Mouse (Mus musculus) CD4-positive helper T cell, adult 2 months (primary cell): Measurements from ENCODE around the gene AI413582.

Experiments
- DNase-seq: peaks from one replicate; pipeline ENCODE4 v3.0.0-alpha.2; 2012; ENCODE audit warnings: low read depth, missing footprints, low spot score

Gene AI413582

DNA sequence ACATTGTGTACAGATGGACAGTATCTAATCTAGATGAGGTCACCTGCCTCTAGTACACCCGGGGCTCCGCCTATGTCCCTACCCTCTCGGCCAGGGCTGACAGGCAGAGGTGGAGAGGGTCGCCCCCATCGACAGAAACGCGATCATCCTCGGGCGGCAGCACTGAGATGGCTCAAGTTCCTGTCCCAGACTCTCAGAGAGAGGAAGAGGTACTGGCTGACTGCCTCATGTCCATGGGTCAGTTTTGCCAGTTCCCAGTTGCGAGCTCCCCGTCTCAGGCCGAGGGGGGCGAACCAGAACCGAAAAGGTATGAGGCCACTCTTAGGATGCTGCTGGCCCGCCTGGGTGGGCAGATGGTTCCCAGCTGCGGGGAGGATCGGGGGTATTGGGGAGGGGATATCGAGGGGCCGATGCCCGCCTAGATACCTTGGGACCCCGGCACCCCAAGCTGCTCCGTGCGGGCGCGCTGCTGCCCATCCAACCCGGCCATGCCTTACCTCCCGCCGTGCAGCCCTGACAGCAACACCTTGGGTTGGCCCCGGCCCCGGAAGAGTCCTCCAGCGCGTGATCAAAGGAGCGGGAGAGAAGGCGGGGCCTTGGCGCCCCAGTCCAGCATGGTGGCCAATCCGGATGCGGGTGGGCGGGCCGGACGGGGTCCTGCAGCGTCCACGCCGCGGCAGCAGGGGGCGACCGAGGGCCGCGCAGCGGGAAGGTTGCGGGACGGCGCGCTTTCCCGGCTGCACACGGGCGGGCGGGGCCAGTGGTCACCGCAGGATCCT is at the start of gene AI413582:
Gene AI413582, minus strand, starts transcription at position 594 of the 779 bp plus-strand sequence.
- peak; percentile 95 for DNase-seq

DNA sequence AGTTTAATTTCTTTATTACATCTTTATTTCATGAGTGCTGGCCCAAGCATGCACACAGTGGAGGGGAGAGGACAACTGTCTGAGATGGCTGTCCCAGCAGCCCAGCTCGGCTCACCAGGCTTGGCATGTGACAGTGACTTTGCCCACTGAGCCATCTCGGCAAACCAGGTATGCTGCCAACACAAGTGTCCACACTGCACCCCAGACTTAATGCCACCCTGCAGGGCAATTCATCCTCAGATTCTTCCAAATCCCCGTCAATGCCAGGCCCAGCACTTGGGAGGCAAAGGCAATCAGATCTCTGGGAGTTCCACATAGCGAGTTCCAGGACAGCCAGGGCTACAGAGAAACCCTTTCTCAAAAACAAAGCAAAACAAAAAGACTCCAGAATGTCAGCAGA is 47.5 kb upstream of the AI413582 start:
- DNase-seq = no peak

DNA sequence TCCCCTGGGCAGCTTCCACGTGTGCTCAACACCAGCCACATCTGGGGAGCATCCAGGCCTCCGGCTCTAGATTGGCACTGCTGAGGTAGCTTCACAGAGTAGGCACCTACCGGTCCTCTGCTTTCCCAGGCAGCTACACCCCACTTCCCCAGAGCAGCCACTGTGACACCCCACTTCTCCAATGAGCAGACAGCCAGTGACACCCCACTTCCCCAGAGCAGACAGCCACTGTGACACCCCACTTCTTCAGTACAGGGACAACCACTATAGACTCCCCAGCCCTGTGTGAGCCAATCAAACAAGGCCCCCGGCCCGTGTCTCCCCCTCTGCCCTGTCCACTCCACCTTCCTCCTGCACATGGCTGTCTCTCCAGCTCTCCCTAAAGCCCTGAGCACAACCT is 46.4 kb upstream of the AI413582 start:
- no peak for DNase-seq

DNA sequence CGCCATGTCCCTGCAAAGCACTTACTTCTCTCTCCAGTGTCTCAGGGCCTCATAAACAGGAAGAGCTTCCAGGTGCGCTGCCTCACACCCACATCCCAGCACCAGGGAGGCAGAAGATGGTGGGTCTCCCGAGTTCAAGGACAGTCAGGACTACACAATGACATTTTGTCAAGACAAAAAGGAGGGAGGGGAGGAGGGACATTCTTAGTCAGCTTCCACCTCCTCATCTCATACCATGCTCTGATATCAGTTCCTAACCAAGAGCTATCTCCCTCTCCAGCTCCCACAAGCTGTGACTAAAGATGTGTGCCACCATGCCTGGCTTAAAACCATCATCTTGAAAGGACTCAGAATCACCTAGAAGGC is 45.9 kb upstream of the AI413582 start:
- no peak for DNase-seq

DNA sequence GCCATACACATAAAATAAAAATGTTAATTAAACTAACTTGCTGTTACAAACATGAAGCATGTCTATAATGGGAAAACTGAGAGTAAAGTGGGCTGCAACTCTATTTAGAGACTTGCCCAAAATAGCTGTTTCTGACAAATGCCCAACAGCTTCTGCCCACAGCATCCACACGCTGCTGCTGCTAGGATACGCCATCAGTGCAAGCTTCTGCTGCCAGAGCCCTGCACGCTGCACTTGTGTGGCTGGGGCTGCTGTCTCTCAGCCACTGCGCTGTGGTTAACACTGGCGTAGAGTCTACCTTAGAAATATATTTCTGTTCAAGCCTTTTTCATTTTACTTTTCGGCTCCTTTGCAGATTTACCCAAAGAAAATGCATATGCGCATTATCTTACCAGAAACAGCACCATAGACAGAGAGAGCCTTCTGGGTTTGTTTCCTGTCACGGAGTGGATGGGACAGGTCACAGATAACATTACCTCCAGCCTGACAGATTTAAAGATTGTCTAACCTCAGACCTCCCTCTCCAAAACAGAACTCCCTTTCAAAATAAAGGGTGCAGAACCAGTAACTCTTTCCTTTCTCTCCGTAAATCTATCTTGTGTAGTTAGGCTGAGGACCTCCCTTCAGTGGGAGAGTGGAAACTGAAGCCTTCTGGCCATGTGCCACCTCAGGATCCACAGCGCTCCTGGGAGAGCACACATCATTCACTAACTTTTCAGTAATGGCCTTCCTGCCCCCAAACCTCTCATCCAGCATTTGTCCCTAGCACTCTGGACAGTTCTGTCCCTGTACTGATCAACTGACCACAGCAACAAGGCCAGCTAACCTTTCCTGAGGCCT is 45.3 kb upstream of the AI413582 start:
- DNase-seq = no peak

DNA sequence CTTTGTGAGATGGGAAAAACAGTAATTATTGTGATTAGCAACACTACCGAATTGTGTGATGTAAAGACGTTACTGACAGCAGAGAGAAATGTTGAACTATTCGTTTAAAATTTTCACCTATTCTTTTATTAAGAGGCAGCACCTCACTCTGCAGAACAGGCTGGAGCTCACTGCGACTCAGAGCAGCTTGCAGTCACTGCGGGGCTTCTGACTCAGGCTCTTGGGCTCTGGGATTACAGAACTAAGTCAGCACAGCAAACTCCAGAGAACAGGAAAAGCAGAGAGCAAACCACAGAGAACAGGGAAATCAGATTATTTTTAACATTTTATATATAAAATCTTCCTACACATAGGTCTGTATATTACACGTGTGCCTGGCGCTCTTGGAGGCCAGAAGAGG is 44.0 kb upstream of the AI413582 start:
- no peak for DNase-seq

DNA sequence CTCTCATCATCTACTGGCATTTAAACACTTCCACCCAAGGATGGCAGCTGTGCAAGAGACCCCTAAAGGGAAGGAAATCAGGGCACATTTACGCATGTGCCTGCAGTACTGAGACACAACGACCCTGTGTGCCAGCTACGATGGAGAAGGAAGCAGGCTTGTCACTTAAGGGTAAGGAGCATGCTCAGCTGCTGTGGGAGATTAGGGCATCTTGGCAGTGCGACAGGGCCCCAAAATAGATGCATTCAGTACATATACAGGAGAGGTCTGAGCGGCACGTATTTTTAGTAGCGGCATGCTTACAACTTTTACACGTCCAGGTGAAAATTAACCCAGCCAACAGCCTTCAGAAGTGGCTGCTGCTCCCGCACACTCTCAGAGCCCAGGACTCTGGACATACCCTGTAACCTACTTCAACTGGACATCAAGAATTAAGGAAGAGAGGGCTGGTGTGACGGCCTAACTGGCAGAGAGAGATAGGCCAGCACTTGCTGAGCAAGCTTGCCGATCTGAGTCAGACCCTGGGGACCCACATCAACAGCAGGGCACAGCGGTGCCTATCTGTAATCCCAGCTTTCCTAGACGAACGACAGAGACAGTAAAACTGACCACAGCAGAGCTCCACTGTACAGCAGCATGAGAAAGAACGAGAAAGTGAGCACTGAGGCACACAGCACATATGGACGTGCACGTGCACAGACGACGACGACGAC is 38.1 kb upstream of the AI413582 start:
- DNase-seq = no peak

DNA sequence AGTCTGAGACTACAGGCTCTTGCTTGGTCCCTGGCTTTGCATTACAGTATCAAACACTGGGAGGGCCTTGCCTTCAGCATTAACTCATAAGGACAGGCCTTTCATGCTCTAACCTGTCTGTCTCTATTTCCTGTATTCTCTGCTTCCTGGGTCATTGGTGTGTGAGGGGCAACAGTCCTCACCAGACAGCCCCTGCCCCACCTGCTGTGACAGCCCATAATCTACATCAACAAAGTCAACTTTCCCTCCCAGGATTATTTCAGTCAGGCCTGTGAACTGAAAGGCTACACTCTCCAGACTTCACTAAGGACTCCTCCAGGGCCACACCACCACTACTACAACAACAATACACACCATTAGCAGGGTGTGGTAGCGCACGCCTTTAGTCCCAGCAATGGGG is 37.5 kb upstream of the AI413582 start:
- DNase-seq = no peak

DNA sequence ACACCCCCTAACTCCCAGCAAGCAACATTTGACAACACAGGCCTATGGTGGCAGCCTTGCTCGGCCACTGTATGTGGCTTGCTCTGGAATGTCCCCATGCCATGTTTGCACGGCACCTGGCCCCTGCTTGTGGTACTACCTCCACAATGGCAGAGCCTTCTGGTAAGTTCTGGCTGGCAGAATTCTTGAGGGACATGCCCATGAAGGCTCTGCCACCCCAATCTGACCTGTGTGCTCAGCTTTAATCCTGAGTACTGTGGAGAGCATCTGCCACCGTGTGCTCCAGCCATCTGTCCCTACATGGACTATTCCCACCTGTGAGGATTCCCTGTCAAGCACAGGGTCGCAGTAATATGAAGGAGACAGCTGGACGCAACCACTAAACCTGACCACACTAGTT is 35.3 kb upstream of the AI413582 start:
- no peak for DNase-seq

DNA sequence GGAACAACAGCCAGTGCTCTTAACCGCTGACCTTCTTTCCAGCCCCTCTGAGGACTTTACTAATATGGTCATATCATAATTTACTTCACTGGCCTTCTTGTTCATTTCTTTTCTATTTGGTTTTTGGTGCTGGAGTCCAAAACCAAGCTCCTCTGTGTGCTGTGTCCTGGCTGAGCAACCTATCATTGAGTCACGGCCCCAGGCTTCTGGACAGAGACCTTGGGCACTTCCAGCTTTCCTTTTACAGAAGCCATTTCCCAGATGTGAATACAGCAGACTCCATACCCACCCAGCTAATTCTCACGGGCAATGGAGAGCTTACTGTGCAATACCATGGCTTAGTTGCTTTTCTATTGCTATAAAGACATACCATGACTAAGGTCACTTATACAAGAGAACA is 34.7 kb upstream of the AI413582 start:
- DNase-seq = no peak

DNA sequence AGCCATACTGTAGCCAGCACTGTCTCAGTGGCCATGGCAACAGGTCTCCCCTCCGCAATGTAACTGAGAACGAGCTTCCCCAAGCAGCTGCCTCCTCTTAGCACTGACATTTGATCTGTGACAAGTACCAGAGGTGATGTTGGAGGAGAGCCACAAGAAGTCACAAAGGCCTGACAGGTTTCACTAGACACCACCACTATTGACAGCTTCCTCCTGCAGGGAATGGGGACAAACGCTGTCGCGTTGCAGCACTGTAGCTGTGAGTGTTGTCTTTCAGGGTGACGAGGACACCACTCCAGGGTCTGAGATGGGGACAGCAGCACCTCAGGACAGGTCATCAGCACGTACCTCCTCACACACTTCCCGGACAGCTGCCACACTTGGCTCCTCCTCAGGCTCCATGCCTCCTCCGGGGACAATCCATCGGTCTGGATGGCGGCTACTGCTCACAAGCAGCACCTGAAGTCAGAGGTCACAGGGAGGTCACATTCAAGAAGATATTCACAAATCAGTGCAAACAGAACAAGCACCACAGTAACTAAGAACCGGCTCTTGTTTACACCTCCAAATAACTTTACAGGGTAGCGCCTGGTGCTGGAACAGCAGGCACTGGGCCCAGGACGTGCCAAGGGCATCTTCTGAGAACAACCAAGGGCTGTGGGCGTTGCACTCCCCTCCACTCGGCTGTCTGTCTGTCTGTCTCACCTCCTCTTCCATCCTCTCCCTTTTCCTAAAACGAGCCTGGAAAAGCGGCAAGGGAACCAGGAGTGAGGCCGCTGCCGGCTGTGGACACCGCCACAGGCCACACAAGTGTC is 31.0 kb upstream of the AI413582 start:
- no peak for DNase-seq

DNA sequence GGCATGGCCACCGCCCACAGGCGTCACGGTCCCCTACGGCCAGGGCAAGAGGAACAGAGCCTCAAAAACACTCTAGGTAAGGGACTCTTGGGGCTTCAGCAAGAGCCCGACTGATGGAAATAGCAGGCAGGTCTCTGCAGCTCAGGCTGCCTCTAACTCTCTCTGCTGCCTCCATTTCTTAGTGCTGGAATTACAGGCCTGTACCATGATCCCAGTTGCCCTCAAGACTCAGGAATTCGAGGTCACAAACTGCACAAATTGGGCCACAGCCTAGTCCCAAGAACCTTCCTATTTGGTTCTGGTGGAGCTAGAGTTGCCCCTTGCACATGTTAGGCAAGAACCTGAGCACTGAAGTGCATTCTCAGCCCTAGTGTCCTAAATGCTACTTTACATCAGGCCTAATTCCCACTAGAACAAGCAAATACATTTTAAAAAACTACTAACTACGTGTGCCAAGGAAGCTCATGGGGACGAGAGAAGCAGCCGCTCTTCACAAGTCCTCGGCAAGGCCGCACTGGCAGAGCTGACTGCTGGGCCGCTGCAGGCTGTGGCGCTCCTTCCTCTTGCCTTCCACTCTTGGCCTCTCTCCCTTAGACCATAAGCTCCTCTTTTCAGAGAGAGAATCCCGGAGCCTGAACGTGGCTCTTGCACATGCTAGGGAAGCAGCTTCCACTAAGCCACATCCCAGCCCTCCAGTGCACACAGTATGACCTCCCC is 30.3 kb upstream of the AI413582 start:
- no peak for DNase-seq

DNA sequence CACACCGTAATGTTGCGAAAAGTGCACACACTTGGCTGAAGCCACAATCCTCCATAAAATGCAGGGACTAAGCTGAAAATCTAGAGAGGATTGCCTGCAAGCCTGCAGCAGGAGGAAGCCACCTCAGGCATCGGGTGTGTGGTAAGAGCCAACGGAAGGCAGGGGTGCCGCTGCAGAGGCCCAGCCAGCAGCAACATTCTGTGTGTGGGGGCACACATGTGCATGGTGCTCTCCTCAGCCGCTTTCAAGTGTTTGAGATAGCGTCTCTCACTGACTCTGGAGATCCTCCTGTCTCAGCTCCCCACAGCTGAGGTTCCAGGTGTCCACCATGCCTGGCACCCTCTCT is 27.0 kb upstream of the AI413582 start:
- no peak for DNase-seq

DNA sequence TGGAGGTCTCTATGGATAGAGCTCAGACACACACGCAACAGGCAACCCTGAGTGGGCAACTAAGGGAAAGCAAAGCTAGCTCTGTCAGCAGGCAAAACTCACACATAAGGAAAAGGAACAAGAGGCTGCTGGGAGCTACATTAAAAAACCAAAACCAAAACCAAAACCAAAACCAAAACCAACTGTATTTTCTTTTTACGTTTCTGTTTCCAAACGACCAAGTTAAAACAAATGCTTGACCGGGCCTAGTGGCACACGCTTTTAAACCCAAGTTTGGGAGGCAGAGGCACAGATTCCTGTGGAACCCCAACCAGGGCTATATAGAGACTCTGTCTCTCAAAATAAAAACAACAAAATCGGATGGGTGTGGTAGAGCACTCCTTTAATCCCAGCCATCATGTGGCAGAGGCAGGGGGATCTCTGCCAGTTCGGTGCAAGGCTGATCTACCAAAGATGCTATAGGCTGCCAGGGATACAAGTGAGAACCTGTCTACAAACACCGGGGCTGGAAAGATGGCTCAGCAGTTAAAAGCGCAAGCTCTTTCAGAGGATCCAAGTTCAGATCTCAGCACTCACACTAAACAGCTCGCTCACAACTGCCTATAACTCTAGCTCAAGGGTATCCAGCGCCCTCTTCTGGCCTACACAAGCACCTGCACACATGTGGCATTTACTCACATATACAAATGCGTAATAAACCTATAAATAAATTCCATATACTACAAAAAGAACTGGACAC is 26.4 kb upstream of the AI413582 start:
- DNase-seq = peak; percentile 75

DNA sequence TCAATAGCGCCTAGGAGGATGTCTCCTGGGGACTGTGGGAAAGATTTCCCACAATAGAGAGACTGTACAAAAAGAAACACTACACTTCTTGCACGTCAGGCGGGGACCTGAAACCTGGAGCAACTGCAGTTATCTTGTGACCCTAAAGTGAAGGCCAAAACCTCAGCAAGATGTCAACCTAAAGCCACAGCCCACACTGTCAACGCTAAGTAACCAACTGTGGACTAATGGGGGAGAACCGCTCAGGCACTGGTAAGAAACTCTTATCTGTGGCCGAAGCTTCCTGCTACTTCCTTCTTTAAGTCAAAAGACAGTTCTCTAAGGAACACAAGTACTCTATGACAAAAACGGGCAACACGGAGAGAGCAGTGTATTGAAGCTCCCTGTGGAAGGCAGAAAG is 22.7 kb upstream of the AI413582 start:
- DNase-seq = peak; percentile 12

DNA sequence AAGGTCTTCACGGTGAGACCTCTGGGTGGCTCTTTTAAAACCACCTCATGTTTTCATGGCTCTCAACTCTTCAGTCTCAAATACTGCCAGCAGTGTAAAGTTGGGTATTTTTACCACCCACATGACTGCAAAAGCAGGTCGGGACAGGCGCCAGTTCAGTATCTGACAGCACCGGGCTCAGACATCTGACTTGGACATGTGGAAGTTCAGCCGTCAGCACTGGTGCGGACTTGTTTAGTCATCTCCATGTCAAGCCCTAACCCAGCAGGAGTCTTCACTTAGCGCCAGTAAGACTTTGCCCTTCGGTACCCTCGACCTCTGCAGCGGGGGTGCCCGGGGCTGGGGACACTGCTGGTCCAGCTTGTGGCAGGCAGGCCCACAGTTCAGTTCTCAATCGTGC is 21.7 kb upstream of the AI413582 start:
- DNase-seq = no peak

DNA sequence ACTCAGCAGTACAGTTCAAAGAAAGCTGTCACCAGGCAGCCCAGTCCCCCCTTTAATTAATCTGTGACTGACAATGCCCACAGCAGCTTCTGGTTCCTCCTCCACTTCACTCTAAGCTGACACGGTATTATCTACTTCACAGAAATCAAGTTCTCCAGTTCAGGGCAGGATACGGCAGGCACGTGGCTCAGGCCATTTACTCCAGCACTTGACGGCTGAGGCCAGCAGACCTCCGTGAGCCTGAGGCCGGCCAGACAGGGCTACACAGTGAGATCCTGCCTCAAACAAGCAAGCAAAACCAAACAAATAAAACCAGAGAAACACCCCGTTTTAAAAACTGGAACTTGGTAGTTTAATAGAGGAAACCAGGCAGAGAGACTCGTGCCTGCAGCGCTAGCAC is 21.1 kb upstream of the AI413582 start:
- no peak for DNase-seq

DNA sequence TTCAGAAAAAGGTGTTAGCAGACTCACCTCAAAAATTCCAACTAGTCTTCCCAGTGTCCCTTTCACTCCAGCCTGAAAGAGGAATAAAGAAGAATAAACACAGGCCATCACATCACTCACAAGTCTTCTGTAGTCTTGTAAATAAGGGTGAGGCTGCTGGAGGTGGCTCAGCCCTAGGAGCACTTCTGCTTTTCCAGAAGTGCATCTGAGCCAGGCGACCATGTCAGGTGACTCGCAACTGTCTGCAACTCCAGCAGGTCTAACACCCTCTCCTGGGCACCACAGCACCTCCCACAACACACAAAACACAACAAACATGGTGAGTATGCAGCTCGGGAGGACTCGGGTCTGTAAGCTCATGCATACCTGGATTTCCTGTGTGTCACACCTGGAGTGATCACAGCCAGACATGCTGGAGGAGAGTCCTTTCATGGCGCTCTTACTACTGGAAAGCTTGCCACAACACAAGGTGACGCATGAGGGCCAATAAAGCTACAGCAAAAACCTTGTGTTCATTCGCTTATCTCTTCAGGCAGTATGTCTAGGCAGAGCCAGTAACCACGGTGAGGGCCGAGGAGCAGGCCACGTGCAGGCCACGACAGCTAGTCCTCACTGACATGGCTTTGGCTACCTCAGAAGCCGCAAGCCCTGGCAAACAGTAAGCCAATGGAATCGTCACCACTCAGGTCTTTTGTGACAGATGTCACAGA is 17.8 kb upstream of the AI413582 start:
- no peak for DNase-seq

DNA sequence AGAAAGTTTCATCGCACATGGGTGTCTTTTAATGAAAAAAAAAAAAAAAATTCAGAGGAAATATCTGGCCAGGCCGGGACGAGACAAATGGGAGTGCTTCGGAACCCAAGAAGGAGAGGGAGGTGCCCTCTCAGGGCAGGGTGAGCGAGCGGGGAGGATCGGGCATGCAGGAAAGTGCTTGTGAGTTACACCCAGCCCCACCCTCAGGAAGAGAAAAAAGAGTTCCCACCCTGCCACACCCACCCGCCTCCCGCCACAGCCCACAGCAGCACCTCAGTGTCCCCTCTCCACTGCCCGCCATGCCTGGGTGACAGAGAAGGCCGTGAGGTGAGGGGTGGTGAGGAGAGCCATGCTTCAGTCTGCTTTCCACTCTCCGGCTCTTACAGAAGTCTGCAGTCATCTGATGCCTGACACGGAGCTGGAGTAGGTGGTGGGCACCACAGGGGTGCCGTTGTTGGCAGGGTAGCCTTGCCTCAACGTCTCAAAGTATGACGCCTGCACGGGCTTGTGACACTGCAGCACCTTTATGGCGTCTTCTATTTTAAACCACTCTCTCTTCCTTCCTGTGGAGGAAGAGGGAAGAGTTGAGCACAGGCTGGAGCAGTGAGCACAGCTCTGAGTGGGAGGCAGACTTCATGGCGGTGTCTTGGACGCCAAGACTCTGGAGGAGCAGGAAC is 15.0 kb upstream of the AI413582 start:
- DNase-seq = no peak
